29 mouse cellular contexts compared by ENCODE assay signal in the genomic region with DNA sequence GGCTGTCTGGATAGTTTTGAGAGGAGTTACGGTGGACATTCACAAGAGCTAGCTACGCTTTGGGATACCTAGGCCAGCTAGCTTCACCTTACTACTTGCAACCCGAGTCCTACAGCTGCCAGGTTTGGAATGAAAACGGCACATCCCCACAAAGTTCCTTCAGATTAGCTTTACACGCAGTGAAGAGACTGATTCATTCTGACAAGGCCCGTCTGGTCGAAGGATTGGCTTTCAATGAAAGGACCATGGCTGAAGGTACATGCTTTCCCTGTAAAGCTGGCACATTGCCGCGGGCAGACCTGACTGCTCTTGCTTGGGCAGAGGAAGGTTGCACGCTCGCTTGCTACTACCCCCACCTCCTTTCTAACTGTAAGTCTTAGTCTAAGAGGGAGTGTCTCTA. TPM values are rescaled to one million over a fixed set of nuclear protein-coding genes. Genes with fewer than 3 reads are reported as not detected.
DNase-seq lines count a peak whose midpoint lies in the region; ATAC-seq and TF ChIP-seq lines count a peak whose summit lies in the region.
"Had no signal": no experiment of that assay in that cellular context is flagged by ENCODE, and none has a peak within 500 bp of the region (broad histone marks: within the 10 kb centered on the region; RNA-seq: fewer than 3 reads in every experiment).

No protein-coding gene starts in this region.

- TF ChIP-seq CTCF in hindbrain, postnatal 0 days (IDR thresholded peaks at IDR 0.05; ENCODE audit: low read depth): no peak
- TF ChIP-seq CTCF in liver, adult 2 months (IDR thresholded peaks at IDR 0.05; ENCODE audit: low read depth, low read length): no peak

- H3K36me3 ChIP-seq in hindbrain, embryonic 15.5 days: no peaks in the 10 kb centered on the region
- H3K36me3 ChIP-seq in hindbrain, postnatal 0 days (ENCODE audit: insufficient read depth, low read length): no peaks in the 10 kb centered on the region
- H3K36me3 ChIP-seq in liver, adult 2 months (ENCODE audit: control insufficient read depth, insufficient read depth, low read length): peaks cover 3% of the 10 kb centered on the region; the same call in 1 of the 2 replicates
- no peaks in the 10 kb centered on the region for H3K36me3 ChIP-seq in liver, embryonic 12.5 days
- no peaks in the 10 kb centered on the region for H3K36me3 ChIP-seq in embryonic facial prominence, embryonic 10.5 days (replicated peaks)
- H3K36me3 ChIP-seq in embryonic facial prominence, embryonic 14.5 days (ENCODE audit: control insufficient read depth, insufficient read depth, low read length): no peaks in the 10 kb centered on the region
- H3K36me3 ChIP-seq: forebrain, embryonic 15.5 days; G1E; hindbrain, embryonic 10.5 days; liver, embryonic 15.5 days; lung, embryonic 15.5 days had no signal

- TF ChIP-seq POLR2A in liver, adult 2 months (IDR thresholded peaks at IDR 0.05; ENCODE audit: extremely low read depth, insufficient read depth, low read length): no peak

- H3K79me2 ChIP-seq in liver, adult 2 months (ENCODE audit: control insufficient read depth, insufficient read depth, low read length): peaks cover 8% of the 10 kb centered on the region

- H3K27me3 ChIP-seq in hindbrain, embryonic 15.5 days: peaks cover 68% of the 10 kb centered on the region
- H3K27me3 ChIP-seq in hindbrain, postnatal 0 days (ENCODE audit: insufficient read depth, low read length): peaks cover 40% of the 10 kb centered on the region
- H3K27me3 ChIP-seq in liver, adult 2 months (ENCODE audit: control insufficient read depth, insufficient read depth, low read length): no peaks in the 10 kb centered on the region
- H3K27me3 ChIP-seq in liver, embryonic 12.5 days (replicated peaks): peaks cover 86% of the 10 kb centered on the region
- peaks cover 78% of the 10 kb centered on the region for H3K27me3 ChIP-seq in embryonic facial prominence, embryonic 10.5 days (replicated peaks; ENCODE audit: low read depth, poor library complexity, severe bottlenecking)
- H3K27me3 ChIP-seq in embryonic facial prominence, embryonic 14.5 days (replicated peaks; ENCODE audit: control insufficient read depth, insufficient read depth, low read length): peaks cover 69% of the 10 kb centered on the region
- H3K27me3 ChIP-seq: CH12.LX had no signal

- no peaks in the 10 kb centered on the region for H3K9me3 ChIP-seq in hindbrain, embryonic 15.5 days
- no peaks in the 10 kb centered on the region for H3K9me3 ChIP-seq in hindbrain, postnatal 0 days (ENCODE audit: low read length)
- H3K9me3 ChIP-seq in liver, embryonic 12.5 days (replicated peaks): no peaks in the 10 kb centered on the region
- no peaks in the 10 kb centered on the region for H3K9me3 ChIP-seq in embryonic facial prominence, embryonic 10.5 days
- H3K9me3 ChIP-seq in embryonic facial prominence, embryonic 14.5 days (ENCODE audit: control insufficient read depth, low read length): no peaks in the 10 kb centered on the region
- H3K9me3 ChIP-seq: forebrain, embryonic 15.5 days; hindbrain, embryonic 10.5 days; liver, embryonic 15.5 days; lung, embryonic 15.5 days had no signal

- no peak for DNase-seq in hindbrain, postnatal 0 days (ENCODE audit: low spot score)
- DNase-seq in liver, adult 2 months (ENCODE audit: extremely low read depth, low read depth, low spot score): no peak
- DNase-seq in embryonic facial prominence, embryonic 10.5 days (ENCODE audit: low spot score): peak; percentile 16
- DNase-seq in embryonic facial prominence, embryonic 14.5 days (ENCODE audit: low spot score): peak; percentile 33
- no peak for DNase-seq in layer of hippocampus, adult 8-10 months (ENCODE audit: low spot score in 2 of 2)
- DNase-seq in lung, postnatal 36 days: no peak
- DNase-seq: adrenal gland, postnatal 36 days; B cell, adult 2 months; heart, postnatal 10 days; kidney, adult 11 months; lung, postnatal 4 days; thymus, postnatal 4 days had no signal

- 46% methylated on average over 11 of the region's 11 CpGs for WGBS in hindbrain, embryonic 15.5 days
- WGBS in hindbrain, postnatal 0 days: 54% methylated on average over 11 of the region's 11 CpGs
- 77% methylated on average over 11 of the region's 11 CpGs for WGBS in liver, adult 2 months
- 46% methylated on average over 11 of the region's 11 CpGs for WGBS in liver, embryonic 12.5 days (ENCODE audit: insufficient replicate concordance)
- WGBS in embryonic facial prominence, embryonic 10.5 days: 40% methylated on average over 11 of the region's 11 CpGs
- 31% methylated on average over 11 of the region's 11 CpGs for whole genome bisulfite sequencing in embryonic facial prominence, embryonic 14.5 days

- H3K4me2 ChIP-seq in hindbrain, embryonic 15.5 days: peak overlapping the region; percentile 100; the same call in 1 of the 2 replicates
- H3K4me2 ChIP-seq in hindbrain, postnatal 0 days (ENCODE audit: low read depth, low read length): no peak overlapping the region
- H3K4me2 ChIP-seq in liver, embryonic 12.5 days: no peak overlapping the region
- H3K4me2 ChIP-seq in embryonic facial prominence, embryonic 14.5 days (ENCODE audit: low read depth, low read length): peak overlapping the region; percentile 100; the same call in 1 of the 2 replicates
- H3K4me2 ChIP-seq: heart, embryonic 11.5 days had no signal

- no peak for ATAC-seq in hindbrain, embryonic 15.5 days (ENCODE audit: low FRiP score, low read depth)
- no peak for ATAC-seq in hindbrain, postnatal 0 days
- ATAC-seq in liver, embryonic 12.5 days: no peak
- ATAC-seq in embryonic facial prominence, embryonic 14.5 days (ENCODE audit: low read depth): 0 out of 2 replicates have a peak, but pooled peaks have one; percentile 17
- ATAC-seq: forebrain, embryonic 15.5 days; Patski had no signal

- H3K4me1 ChIP-seq in hindbrain, embryonic 15.5 days (replicated peaks): peaks cover 17% of the 10 kb centered on the region
- no peaks in the 10 kb centered on the region for H3K4me1 ChIP-seq in hindbrain, postnatal 0 days (ENCODE audit: insufficient read depth, low read length)
- H3K4me1 ChIP-seq in liver, adult 2 months (ENCODE audit: control insufficient read depth, insufficient read depth, low read length): peaks cover 15% of the 10 kb centered on the region
- peaks cover 12% of the 10 kb centered on the region; the same call in 1 of the 2 replicates for H3K4me1 ChIP-seq in liver, embryonic 12.5 days
- H3K4me1 ChIP-seq in embryonic facial prominence, embryonic 10.5 days: peaks cover 21% of the 10 kb centered on the region
- H3K4me1 ChIP-seq in embryonic facial prominence, embryonic 14.5 days (ENCODE audit: control insufficient read depth, insufficient read depth, low read length): no peaks in the 10 kb centered on the region
- H3K4me1 ChIP-seq: liver, embryonic 15.5 days had no signal

- H3K4me3 ChIP-seq in hindbrain, embryonic 15.5 days: no peak overlapping the region
- H3K4me3 ChIP-seq in hindbrain, postnatal 0 days (ENCODE audit: low read length): no peak overlapping the region
- no peak overlapping the region for H3K4me3 ChIP-seq in liver, adult 2 months (ENCODE audit: insufficient read depth, low read depth, low read length)
- no peak overlapping the region for H3K4me3 ChIP-seq in liver, embryonic 12.5 days
- H3K4me3 ChIP-seq in embryonic facial prominence, embryonic 10.5 days: no peak overlapping the region
- H3K4me3 ChIP-seq in embryonic facial prominence, embryonic 14.5 days (ENCODE audit: low read depth, low read length): 0 out of 2 replicates have a peak overlapping the region, but pooled peaks have one; percentile 66
- H3K4me3 ChIP-seq: forebrain, embryonic 15.5 days; liver, embryonic 15.5 days had no signal

- H3K27ac ChIP-seq in hindbrain, embryonic 15.5 days (replicated peaks): no peak overlapping the region
- no peak overlapping the region for H3K27ac ChIP-seq in hindbrain, postnatal 0 days
- H3K27ac ChIP-seq in liver, adult 2 months (replicated peaks; ENCODE audit: insufficient read depth, low read depth, low read length): peak overlapping the region; percentile 88; the same call in 1 of the 2 replicates
- H3K27ac ChIP-seq in liver, embryonic 12.5 days: no peak overlapping the region
- no peak overlapping the region for H3K27ac ChIP-seq in embryonic facial prominence, embryonic 10.5 days (replicated peaks)
- H3K27ac ChIP-seq in embryonic facial prominence, embryonic 14.5 days (replicated peaks; ENCODE audit: low read depth, low read length): no peak overlapping the region
- H3K27ac ChIP-seq: forebrain, embryonic 15.5 days; hindbrain, embryonic 10.5 days; kidney, postnatal 0 days; liver, embryonic 15.5 days; lung, embryonic 15.5 days had no signal

- no peak overlapping the region for H3K9ac ChIP-seq in hindbrain, embryonic 15.5 days
- no peak overlapping the region for H3K9ac ChIP-seq in hindbrain, postnatal 0 days (replicated peaks; ENCODE audit: low read length)
- H3K9ac ChIP-seq in liver, adult 2 months (ENCODE audit: low read depth, low read length): no peak overlapping the region
- H3K9ac ChIP-seq in liver, embryonic 12.5 days: no peak overlapping the region
- no peak overlapping the region for H3K9ac ChIP-seq in embryonic facial prominence, embryonic 14.5 days (ENCODE audit: low read depth, low read length)
- H3K9ac ChIP-seq: forebrain, embryonic 15.5 days; liver, embryonic 15.5 days; lung, embryonic 15.5 days had no signal

RNA-seq across cellular contexts. Expression of gene Gjb2, which starts 1.2 kb away (rescaled TPM):
- polyA plus RNA-seq in hindbrain, embryonic 15.5 days (2015; fragmentation: Nextera tagmentation; extraction: Ambion mirVana): 16.5 and 21.6 TPM in 2 replicates
- 9.9 and 11.4 TPM in 2 replicates for total RNA-seq in hindbrain, postnatal 0 days (2014; rRNA removed)
- 19.1 TPM in 2 replicates for polyA plus RNA-seq in hindbrain, postnatal 0 days (2015; fragmentation: Nextera tagmentation; extraction: Ambion mirVana)
- total RNA-seq in liver, adult 2 months (2014; rRNA removed): 90.0 and 124 TPM in 2 replicates
- polyA plus RNA-seq in liver, adult 2 months (2012; rRNA removed): 177 and 208 TPM in 2 replicates
- 2.0 and 3.5 TPM in 2 replicates for polyA plus RNA-seq in liver, embryonic 12.5 days (2016; fragmentation: Nextera tagmentation; extraction: Ambion mirVana)
- 5.8 and 10.0 TPM in 2 replicates for polyA plus RNA-seq in embryonic facial prominence, embryonic 10.5 days (2016; fragmentation: Nextera tagmentation; extraction: Ambion mirVana)
- 30.5 and 47.2 TPM in 2 replicates for polyA plus RNA-seq in embryonic facial prominence, embryonic 14.5 days (2014; fragmentation: Nextera tagmentation; extraction: Ambion mirVana)
- 10 to 100 TPM in 3 of 4 experiments, 1 to 10 TPM in 1; 9.1 to 14.5 (median 10.3) TPM for total RNA-seq in layer of hippocampus, adult 8-10 months (2022)
- total RNA-seq: CH12.LX; G1E; megakaryocyte-erythroid progenitor cell, adult 5-6 weeks had no signal
- polyA plus RNA-seq: G1E had no signal

RNA-seq across cellular contexts. Expression of gene Gm4491, which starts 10.0 kb away (rescaled TPM):
- 0.26 TPM in 1 of 2 replicates, not detected in the other for polyA plus RNA-seq in hindbrain, embryonic 15.5 days (2015; fragmentation: Nextera tagmentation; extraction: Ambion mirVana)
- 0.11 TPM in 1 of 2 replicates, not detected in the other for total RNA-seq in hindbrain, postnatal 0 days (2014; rRNA removed)
- polyA plus RNA-seq in hindbrain, postnatal 0 days (2015; fragmentation: Nextera tagmentation; extraction: Ambion mirVana): 0.11 TPM in 1 of 2 replicates, not detected in the other
- total RNA-seq in liver, adult 2 months (2014; rRNA removed): not detected in 2 replicates
- polyA plus RNA-seq in liver, adult 2 months (2012; rRNA removed): not detected in 2 replicates
- polyA plus RNA-seq in liver, embryonic 12.5 days (2016; fragmentation: Nextera tagmentation; extraction: Ambion mirVana): not detected in 2 replicates
- polyA plus RNA-seq in embryonic facial prominence, embryonic 10.5 days (2016; fragmentation: Nextera tagmentation; extraction: Ambion mirVana): not detected in 2 replicates
- polyA plus RNA-seq in embryonic facial prominence, embryonic 14.5 days (2014; fragmentation: Nextera tagmentation; extraction: Ambion mirVana): not detected in 2 replicates
- total RNA-seq in layer of hippocampus, adult 8-10 months (2022): 1 to 10 TPM in 2 of 4 experiments, under 1 TPM in 2; 0.41 to 1.0 (median 0.83) TPM
- total RNA-seq: adrenal gland, adult 18-20 months; adrenal gland, postnatal 36 days; CH12.LX; G1E; gastrocnemius, adult 8-10 months; heart, postnatal 10 days; megakaryocyte-erythroid progenitor cell, adult 5-6 weeks had no signal
- polyA plus RNA-seq: forebrain, embryonic 15.5 days; G1E; gonadal fat pad, adult 2 months; heart, embryonic 11.5 days; hindbrain, embryonic 10.5 days; kidney, postnatal 0 days; limb, embryonic 11.5 days; liver, embryonic 15.5 days; lung, embryonic 15.5 days; Patski; stomach, embryonic 14.5 days had no signal

RNA-seq across cellular contexts. Expression of gene Gjb6, which starts 27.7 kb away (rescaled TPM):
- 21.0 and 27.7 TPM in 2 replicates for polyA plus RNA-seq in hindbrain, embryonic 15.5 days (2015; fragmentation: Nextera tagmentation; extraction: Ambion mirVana)
- 19.5 and 25.6 TPM in 2 replicates for total RNA-seq in hindbrain, postnatal 0 days (2014; rRNA removed)
- 29.6 and 30.6 TPM in 2 replicates for polyA plus RNA-seq in hindbrain, postnatal 0 days (2015; fragmentation: Nextera tagmentation; extraction: Ambion mirVana)
- not detected in 2 replicates for total RNA-seq in liver, adult 2 months (2014; rRNA removed)
- polyA plus RNA-seq in liver, adult 2 months (2012; rRNA removed): not detected in 2 replicates
- polyA plus RNA-seq in liver, embryonic 12.5 days (2016; fragmentation: Nextera tagmentation; extraction: Ambion mirVana): 0.10 and 0.19 TPM in 2 replicates
- polyA plus RNA-seq in embryonic facial prominence, embryonic 10.5 days (2016; fragmentation: Nextera tagmentation; extraction: Ambion mirVana): 1.1 and 3.5 TPM in 2 replicates
- 19.5 and 27.6 TPM in 2 replicates for polyA plus RNA-seq in embryonic facial prominence, embryonic 14.5 days (2014; fragmentation: Nextera tagmentation; extraction: Ambion mirVana)
- total RNA-seq in layer of hippocampus, adult 8-10 months (2022): 100 to 1,000 TPM in 3 of 4 experiments, 10 to 100 TPM in 1; 82.3 to 115 (median 104) TPM
- total RNA-seq: adrenal gland, adult 18-20 months; adrenal gland, postnatal 36 days; CH12.LX; gastrocnemius, adult 8-10 months; heart, postnatal 10 days; megakaryocyte-erythroid progenitor cell, adult 5-6 weeks had no signal
- polyA plus RNA-seq: G1E; liver, embryonic 15.5 days; Patski had no signal

RNA-seq across cellular contexts. Expression of gene Gja3, which starts 47.8 kb away (rescaled TPM):
- 0.21 and 0.90 TPM in 2 replicates for polyA plus RNA-seq in hindbrain, embryonic 15.5 days (2015; fragmentation: Nextera tagmentation; extraction: Ambion mirVana)
- 0.52 TPM in 1 of 2 replicates, not detected in the other for total RNA-seq in hindbrain, postnatal 0 days (2014; rRNA removed)
- polyA plus RNA-seq in hindbrain, postnatal 0 days (2015; fragmentation: Nextera tagmentation; extraction: Ambion mirVana): 0.76 and 1.4 TPM in 2 replicates
- not detected in 2 replicates for total RNA-seq in liver, adult 2 months (2014; rRNA removed)
- not detected in 2 replicates for polyA plus RNA-seq in liver, adult 2 months (2012; rRNA removed)
- polyA plus RNA-seq in liver, embryonic 12.5 days (2016; fragmentation: Nextera tagmentation; extraction: Ambion mirVana): not detected in 2 replicates
- polyA plus RNA-seq in embryonic facial prominence, embryonic 10.5 days (2016; fragmentation: Nextera tagmentation; extraction: Ambion mirVana): 0.14 and 0.15 TPM in 2 replicates
- 9.7 and 15.7 TPM in 2 replicates for polyA plus RNA-seq in embryonic facial prominence, embryonic 14.5 days (2014; fragmentation: Nextera tagmentation; extraction: Ambion mirVana)
- under 1 TPM; 0.18 to 0.61 (median 0.33) TPM for total RNA-seq in layer of hippocampus, adult 8-10 months (2022)
- total RNA-seq: adrenal gland, adult 18-20 months; adrenal gland, postnatal 36 days; CH12.LX; G1E; megakaryocyte-erythroid progenitor cell, adult 5-6 weeks had no signal
- polyA plus RNA-seq: G1E; hindbrain, embryonic 10.5 days; Patski had no signal

Comparison
In these comparisons a context has a peak if more than half of its experiments do, and no peak if none do; other contexts are left out.
1. H3K4me2 ChIP-seq: peak in hindbrain, embryonic 15.5 days (single experiment) and embryonic facial prominence, embryonic 14.5 days (single experiment); none in hindbrain, postnatal 0 days (single experiment) and liver, embryonic 12.5 days (single experiment).
2. DNase-seq: peak in embryonic facial prominence, embryonic 10.5 days (single experiment) and embryonic facial prominence, embryonic 14.5 days (single experiment); none in hindbrain, postnatal 0 days (single experiment), liver, adult 2 months (single experiment), layer of hippocampus, adult 8-10 months (0 of 2) and lung, postnatal 36 days (single experiment).